Mouse (Mus musculus) cerebellum, adult 2 months (tissue): Measurements from ENCODE around the gene Pcyt2.

Experiments
- CTCF ChIP-seq: fragments of 200-500 bp; IDR thresholded peaks from 2 replicates; pipeline ENCODE4 v1.5.1; 2011; ENCODE audit warnings: low read depth, mild to moderate bottlenecking, control low read depth, low read length, moderate library complexity, borderline replicate concordance; ENCODE audit not compliant: insufficient read depth
- POLR2A ChIP-seq: fragments of 200-500 bp; IDR thresholded peaks from 2 replicates; pipeline ENCODE4 v1.6.1; 2011; ENCODE audit warnings: low read length, control low read depth, borderline replicate concordance; ENCODE audit not compliant: insufficient read depth

DNA sequence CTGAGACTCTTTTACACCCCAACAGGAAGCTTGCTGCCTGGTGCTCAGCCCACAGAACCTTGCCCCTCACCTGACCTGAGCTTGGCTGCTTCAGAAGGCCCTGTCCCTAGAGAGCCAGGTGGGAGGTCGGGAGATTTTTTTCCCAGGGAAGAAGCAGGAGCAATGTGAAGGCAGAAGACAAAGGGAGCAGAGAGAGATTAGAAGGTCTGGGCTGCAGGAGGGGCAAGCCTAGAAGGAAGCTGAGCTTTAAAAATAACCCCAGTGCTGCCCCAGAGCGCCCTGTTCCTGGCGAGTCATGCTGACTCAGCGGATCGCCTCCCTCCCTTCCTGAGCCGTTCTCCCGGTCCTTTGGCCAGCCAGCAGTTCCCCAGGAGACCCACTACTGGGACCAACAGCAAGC lies 12.2 kb upstream of the Pcyt2 start:
- no peak for TF ChIP-seq CTCF
- no peak for TF ChIP-seq POLR2A
